Mouse (Mus musculus) cortical plate, adult 2 months (tissue): Measurements from ENCODE around the gene Gm5134.

Source experiments
- CTCF ChIP-seq: fragments of 200-500 bp; IDR thresholded peaks from 2 replicates; pipeline ENCODE4 v1.5.1; 2011; ENCODE audit warnings: mild to moderate bottlenecking, control low read depth, low read length; ENCODE audit not compliant: insufficient read depth; ENCODE audit errors: extremely low read depth
- POLR2A ChIP-seq: fragments of 200-500 bp; IDR thresholded peaks from 2 replicates; pipeline ENCODE4 v1.6.1; 2011; ENCODE audit warnings: mild to moderate bottlenecking, low read length, control low read depth; ENCODE audit not compliant: insufficient read depth; ENCODE audit errors: extremely low read depth

GRCm38 (mm10) chr10:75978835-75979157 lies 24.5 kb downstream of the Gm5134 start:
- no peak for TF ChIP-seq CTCF
- no peak for TF ChIP-seq POLR2A
